Mouse (Mus musculus): Measurements from ENCODE around the gene Dpp9. TPM values are rescaled to one million over a fixed set of nuclear protein-coding genes. Genes with fewer than 3 reads are reported as not detected.

Dpp9 gene
- polyA plus RNA-seq, 1 experiment = 51.8 TPM

DNA sequence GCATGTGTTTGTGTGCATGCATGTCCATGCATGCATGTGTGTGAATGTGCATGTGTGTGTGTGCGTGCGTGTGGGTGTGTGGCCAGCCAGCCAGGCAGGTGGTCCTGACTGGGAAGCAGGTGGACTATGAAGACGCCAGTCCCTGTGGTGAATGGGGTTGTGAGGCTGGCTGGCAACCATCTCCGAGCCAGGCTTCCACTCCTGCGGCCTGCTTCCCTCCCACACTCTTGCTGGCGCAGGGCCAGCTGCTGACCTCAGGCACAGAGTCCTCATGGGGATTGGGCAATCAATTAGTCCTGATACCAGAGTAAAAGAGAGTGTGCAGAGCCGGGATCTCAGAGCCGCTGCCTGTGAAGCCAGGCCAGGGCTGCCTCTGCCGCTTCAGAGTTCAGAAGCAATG is 65.1 kb downstream of the Dpp9 start:
- Histone ChIP-seq H3K27me3 (ENCODE audit: control insufficient read depth, insufficient read depth, insufficient read length) (peaks cover 75% of the 10 kb centered on the region), H3K79me3 (ENCODE audit: low read depth) (no peaks in the 10 kb centered on the region), H3ac (ENCODE audit: control insufficient read depth, insufficient read length, low read depth) (no peak overlapping the region), H3K4me3 (ENCODE audit: insufficient read depth, poor library complexity, severe bottlenecking) (no peak overlapping the region), H3K79me2 (ENCODE audit: control insufficient read depth, insufficient read depth) (no peaks in the 10 kb centered on the region), H3K36me3 (ENCODE audit: control insufficient read depth, insufficient read depth) (no peaks in the 10 kb centered on the region)
- TF ChIP-seq CEBPB (IDR thresholded peaks at IDR 0.05; ENCODE audit: low read depth) (peak; percentile 81), USF1 (IDR thresholded peaks at IDR 0.05; ENCODE audit: low read depth) (no peak), CTCF (IDR thresholded peaks at IDR 0.05; ENCODE audit: control insufficient read depth, insufficient read depth, insufficient read length) (no peak), MYOG (IDR thresholded peaks at IDR 0.05; ENCODE audit: control insufficient read depth, extremely low read depth, insufficient read length) (no peak), FOSL1 (IDR thresholded peaks at IDR 0.05; ENCODE audit: insufficient read depth, low read length, poor library complexity, severe bottlenecking) (no peak), MYOD1 (IDR thresholded peaks at IDR 0.05; ENCODE audit: control insufficient read depth, insufficient read length, low read depth) (no peak), MAX (IDR thresholded peaks at IDR 0.05) (no peak)

GRCm38 (mm10) chr17:56149897-56150296 is 68.8 kb downstream of the Dpp9 start:
- Histone ChIP-seq H3K4me3 (ENCODE audit: insufficient read depth, poor library complexity, severe bottlenecking) (no peak overlapping the region), H3K79me3 (ENCODE audit: low read depth) (no peaks in the 10 kb centered on the region), H3ac (ENCODE audit: control insufficient read depth, insufficient read length, low read depth) (no peak overlapping the region), H3K27me3 (ENCODE audit: control insufficient read depth, insufficient read depth, insufficient read length) (peaks cover 77% of the 10 kb centered on the region), H3K79me2 (ENCODE audit: control insufficient read depth, insufficient read depth) (no peaks in the 10 kb centered on the region), H3K36me3 (ENCODE audit: control insufficient read depth, insufficient read depth) (no peaks in the 10 kb centered on the region)
- TF ChIP-seq CTCF (IDR thresholded peaks at IDR 0.05; ENCODE audit: control insufficient read depth, insufficient read depth, insufficient read length) (no peak), USF1 (IDR thresholded peaks at IDR 0.05; ENCODE audit: low read depth) (no peak), FOSL1 (IDR thresholded peaks at IDR 0.05; ENCODE audit: insufficient read depth, low read length, poor library complexity, severe bottlenecking) (no peak), MYOG (IDR thresholded peaks at IDR 0.05; ENCODE audit: control insufficient read depth, extremely low read depth, insufficient read length) (no peak), CEBPB (IDR thresholded peaks at IDR 0.05; ENCODE audit: low read depth) (no peak), MAX (IDR thresholded peaks at IDR 0.05) (no peak), MYOD1 (IDR thresholded peaks at IDR 0.05; ENCODE audit: control insufficient read depth, insufficient read length, low read depth) (no peak)

- peaks cover 76% of the 10 kb centered on the region for H3K27me3 ChIP-seq (ENCODE audit: control insufficient read depth, insufficient read depth, insufficient read length)
Observed at GRCm38 (mm10) chr17:56148790-56149618, 69.7 kb downstream of the Dpp9 start.

GRCm38 (mm10) chr17:56148280-56148679 is 70.4 kb downstream of the Dpp9 start:
- peaks cover 77% of the 10 kb centered on the region for H3K27me3 ChIP-seq (ENCODE audit: control insufficient read depth, insufficient read depth, insufficient read length)
- no peak overlapping the region for H3K4me3 ChIP-seq (ENCODE audit: insufficient read depth, poor library complexity, severe bottlenecking)
- no peaks in the 10 kb centered on the region for H3K79me3 ChIP-seq (ENCODE audit: low read depth)
- H3K36me3 ChIP-seq (ENCODE audit: control insufficient read depth, insufficient read depth) = no peaks in the 10 kb centered on the region
- TF ChIP-seq MYOD1 (IDR thresholded peaks at IDR 0.05; ENCODE audit: control insufficient read depth, insufficient read length, low read depth) = no peak
- no peak for TF ChIP-seq CEBPB (IDR thresholded peaks at IDR 0.05; ENCODE audit: low read depth)
- TF ChIP-seq FOSL1 (IDR thresholded peaks at IDR 0.05; ENCODE audit: insufficient read depth, low read length, poor library complexity, severe bottlenecking) = no peak
- TF ChIP-seq USF1 (IDR thresholded peaks at IDR 0.05; ENCODE audit: low read depth) = no peak
- TF ChIP-seq MAX (IDR thresholded peaks at IDR 0.05) = no peak
- no peak for TF ChIP-seq CTCF (IDR thresholded peaks at IDR 0.05; ENCODE audit: control insufficient read depth, insufficient read depth, insufficient read length)
- no peak for TF ChIP-seq MYOG (IDR thresholded peaks at IDR 0.05; ENCODE audit: control insufficient read depth, extremely low read depth, insufficient read length)
- no peak overlapping the region for H3ac ChIP-seq (ENCODE audit: control insufficient read depth, insufficient read length, low read depth)
- H3K79me2 ChIP-seq (ENCODE audit: control insufficient read depth, insufficient read depth) = no peaks in the 10 kb centered on the region

More at GRCm38 (mm10) chr17:56148790-56149618, 69.7 kb downstream of the Dpp9 start:
- Histone ChIP-seq H3K79me2 (ENCODE audit: control insufficient read depth, insufficient read depth) (no peaks in the 10 kb centered on the region), H3K4me3 (ENCODE audit: insufficient read depth, poor library complexity, severe bottlenecking) (no peak overlapping the region), H3K79me3 (ENCODE audit: low read depth) (no peaks in the 10 kb centered on the region), H3K36me3 (ENCODE audit: control insufficient read depth, insufficient read depth) (no peaks in the 10 kb centered on the region), H3ac (ENCODE audit: control insufficient read depth, insufficient read length, low read depth) (no peak overlapping the region)
- TF ChIP-seq CEBPB (IDR thresholded peaks at IDR 0.05; ENCODE audit: low read depth) (no peak), MYOD1 (IDR thresholded peaks at IDR 0.05; ENCODE audit: control insufficient read depth, insufficient read length, low read depth) (no peak), CTCF (IDR thresholded peaks at IDR 0.05; ENCODE audit: control insufficient read depth, insufficient read depth, insufficient read length) (no peak), USF1 (IDR thresholded peaks at IDR 0.05; ENCODE audit: low read depth) (no peak), FOSL1 (IDR thresholded peaks at IDR 0.05; ENCODE audit: insufficient read depth, low read length, poor library complexity, severe bottlenecking) (no peak), MAX (IDR thresholded peaks at IDR 0.05) (no peak), MYOG (IDR thresholded peaks at IDR 0.05; ENCODE audit: control insufficient read depth, extremely low read depth, insufficient read length) (no peak)

GRCm38 (mm10) chr17:56147420-56147819 is 71.3 kb downstream of the Dpp9 start:
- Histone ChIP-seq H3K27me3 (ENCODE audit: control insufficient read depth, insufficient read depth, insufficient read length) (peaks cover 80% of the 10 kb centered on the region), H3K79me2 (ENCODE audit: control insufficient read depth, insufficient read depth) (no peaks in the 10 kb centered on the region)
- TF ChIP-seq MAX (IDR thresholded peaks at IDR 0.05) (no peak), USF1 (IDR thresholded peaks at IDR 0.05; ENCODE audit: low read depth) (no peak), CTCF (IDR thresholded peaks at IDR 0.05; ENCODE audit: control insufficient read depth, insufficient read depth, insufficient read length) (no peak), MYOD1 (IDR thresholded peaks at IDR 0.05; ENCODE audit: control insufficient read depth, insufficient read length, low read depth) (no peak), FOSL1 (IDR thresholded peaks at IDR 0.05; ENCODE audit: insufficient read depth, low read length, poor library complexity, severe bottlenecking) (no peak), CEBPB (IDR thresholded peaks at IDR 0.05; ENCODE audit: low read depth) (no peak), MYOG (IDR thresholded peaks at IDR 0.05; ENCODE audit: control insufficient read depth, extremely low read depth, insufficient read length) (no peak)

More at GRCm38 (mm10) chr17:56147420-56147819, 71.3 kb downstream of the Dpp9 start:
- Histone ChIP-seq H3K36me3 (ENCODE audit: control insufficient read depth, insufficient read depth) (no peaks in the 10 kb centered on the region), H3ac (ENCODE audit: control insufficient read depth, insufficient read length, low read depth) (no peak overlapping the region), H3K79me3 (ENCODE audit: low read depth) (no peaks in the 10 kb centered on the region), H3K4me3 (ENCODE audit: insufficient read depth, poor library complexity, severe bottlenecking) (no peak overlapping the region)

Data from C2C12 (cell line).